Mouse (Mus musculus) embryonic facial prominence, embryonic 10.5 days (tissue): ENCODE results near the gene Pik3c2a. TPM values are rescaled to one million over a fixed set of nuclear protein-coding genes. Genes with fewer than 3 reads are reported as not detected.
"Not testable (repeated sequence)": the region's sequence is repeated elsewhere in the genome, so short reads cannot be mapped to it uniquely, and the experiment has no call there.

Experiments used
- DNase-seq: peaks from one replicate; pipeline ENCODE4 v3.0.0-alpha.2; 2017; ENCODE audit warnings: low spot score
- H3K27ac ChIP-seq: fragments of 300-500 bp; sonication (generic); replicated peaks from 2 replicates; pipeline ENCODE4 v1.5.1; 2016; ENCODE audit warnings: mild to moderate bottlenecking
- H3K27me3 ChIP-seq: fragments of 300-500 bp; sonication (generic); replicated peaks from 2 replicates; pipeline ENCODE4 v1.6.1; 2016; ENCODE audit warnings: low read depth, mild to moderate bottlenecking; ENCODE audit not compliant: poor library complexity, severe bottlenecking
- H3K36me3 ChIP-seq: fragments of 300-500 bp; sonication (generic); replicated peaks from 2 replicates; pipeline ENCODE4 v1.6.1; 2016; ENCODE audit warnings: mild to moderate bottlenecking, moderate library complexity
- H3K4me1 ChIP-seq: fragments of 300-500 bp; sonication (generic); 2 replicates; pipeline ENCODE4 v1.6.1; 2016
- H3K4me3 ChIP-seq: fragments of 300-500 bp; sonication (generic); 2 replicates; pipeline ENCODE4 v1.5.1; 2016; ENCODE audit warnings: mild to moderate bottlenecking, moderate library complexity
- H3K9me3 ChIP-seq: fragments of 300-500 bp; sonication (generic); 2 replicates; pipeline ENCODE4 v1.6.1; 2016; ENCODE audit warnings: mild to moderate bottlenecking
- WGBS: fragments of 180-500 bp; shearing (Covaris S2); methylation state at CpG from one replicate; pipeline ENCODE4 v1.1.7; 2016; 5-methylcytosine and 5-hydroxymethylcytosine counted together
- polyA plus RNA-seq: library from polyadenylated mRNA; unstranded; fragments of >200 nt; fragmentation: Nextera tagmentation; extraction: Ambion mirVana; gene quantifications from 2 replicates; pipeline ENCODE4 v1.2.1, GENCODE M21; 2016

The Pik3c2a gene
- polyA plus RNA-seq, 1 experiment from 2014 or later, result 32.8 TPM

DNA sequence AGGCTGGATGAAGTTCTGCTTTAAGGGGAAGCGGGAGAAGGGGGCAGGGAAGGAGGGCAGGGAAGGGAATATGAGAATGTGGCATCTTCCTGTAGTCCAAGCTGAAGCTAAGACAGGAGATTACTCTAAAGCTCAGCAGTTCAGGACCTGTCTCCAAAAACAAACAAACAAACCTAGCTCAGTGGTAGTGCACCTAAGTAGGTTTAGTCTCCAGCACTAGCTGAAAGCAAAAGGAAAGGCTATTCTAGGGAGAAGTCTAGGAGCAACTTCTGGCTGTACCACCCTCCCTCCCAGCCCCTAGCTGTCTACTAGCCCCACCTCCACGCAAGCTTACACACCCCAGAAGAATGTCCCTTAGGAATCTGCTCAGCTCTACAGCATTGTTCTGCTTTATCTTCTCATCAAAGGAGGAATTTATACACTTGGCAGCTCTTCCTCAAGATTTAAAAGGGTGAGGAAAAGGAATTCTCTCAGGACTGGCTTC is 1.1 kb upstream of the Pik3c2a start:
- DNase-seq, result peak; percentile 42
- peak overlapping the region; percentile 86 for H3K4me3 ChIP-seq
- peak overlapping the region; percentile 95; the same call in 1 of the 2 replicates for H3K27ac ChIP-seq
- no peaks in the 10 kb centered on the region for H3K27me3 ChIP-seq
- peaks cover 31% of the 10 kb centered on the region for H3K4me1 ChIP-seq
- no peaks in the 10 kb centered on the region for H3K36me3 ChIP-seq
- 3% methylated on average over 2 of the region's 2 CpGs for WGBS
- H3K9me3 ChIP-seq, result no peaks in the 10 kb centered on the region

- no peaks in the 10 kb centered on the region for H3K9me3 ChIP-seq
- H3K36me3 ChIP-seq, result peaks cover under 1% of the 10 kb centered on the region
- DNase-seq, result no peak
- WGBS, result 1% methylated on average over 38 of the region's 38 CpGs
- peaks cover 31% of the 10 kb centered on the region for H3K4me1 ChIP-seq
- peak overlapping the region; percentile 95 for H3K27ac ChIP-seq
- peak overlapping the region; percentile 86 for H3K4me3 ChIP-seq
- H3K27me3 ChIP-seq, result no peaks in the 10 kb centered on the region
These were observed 562 bp upstream of the Pik3c2a start for GRCm38 (mm10) chr7:116443697-116444325.

GRCm38 (mm10) chr7:116442226-116442625 is 1.0 kb downstream of the Pik3c2a start:
- peak overlapping the region; percentile 86 for H3K4me3 ChIP-seq
- peaks cover 14% of the 10 kb centered on the region for H3K36me3 ChIP-seq
- H3K4me1 ChIP-seq, result peaks cover 31% of the 10 kb centered on the region
- peak; percentile 25 for DNase-seq
- H3K9me3 ChIP-seq, result no peaks in the 10 kb centered on the region
- 6% methylated on average over 7 of the region's 7 CpGs for WGBS
- peak overlapping the region; percentile 95; the same call in 1 of the 2 replicates for H3K27ac ChIP-seq
- no peaks in the 10 kb centered on the region for H3K27me3 ChIP-seq

DNA sequence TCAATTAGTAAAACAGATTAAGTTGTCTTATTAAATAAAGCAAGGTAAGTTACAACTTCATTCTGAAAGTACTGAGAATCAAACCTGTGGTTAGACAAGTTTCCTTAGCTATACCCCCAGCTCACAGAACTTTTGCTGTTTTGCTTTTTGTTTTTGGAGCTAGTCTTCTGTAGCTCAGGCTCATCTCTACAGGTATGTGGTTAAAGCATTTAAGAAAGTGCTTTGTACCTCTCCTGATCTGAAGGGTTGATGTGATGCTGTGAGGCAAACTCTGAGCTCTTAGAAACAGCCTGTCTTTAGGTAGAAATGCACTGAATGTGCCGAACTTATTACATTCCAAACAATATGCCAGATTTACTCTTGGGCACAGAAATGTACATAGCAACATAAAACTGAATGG is 1.9 kb downstream of the Pik3c2a start:
- Histone ChIP-seq H3K36me3 (peaks cover 14% of the 10 kb centered on the region), H3K9me3 (no peaks in the 10 kb centered on the region), H3K27ac (no peak overlapping the region), H3K27me3 (no peaks in the 10 kb centered on the region), H3K4me3 (peak overlapping the region; percentile 86; the same call in 1 of the 2 replicates), H3K4me1 (peaks cover 31% of the 10 kb centered on the region)
- WGBS, result 88% methylated on average over 1 of the region's 1 CpGs
- DNase-seq, result no peak

GRCm38 (mm10) chr7:116431661-116432060 is 11.6 kb downstream of the Pik3c2a start:
- Histone ChIP-seq H3K9me3 (no peaks in the 10 kb centered on the region), H3K4me3 (no peak overlapping the region), H3K36me3 (peaks cover 9% of the 10 kb centered on the region; the same call in 1 of the 2 replicates), H3K4me1 (no peaks in the 10 kb centered on the region), H3K27me3 (no peaks in the 10 kb centered on the region), H3K27ac (no peak overlapping the region)
- no peak for DNase-seq
- 90% methylated on average over 3 of the region's 3 CpGs for WGBS

DNA sequence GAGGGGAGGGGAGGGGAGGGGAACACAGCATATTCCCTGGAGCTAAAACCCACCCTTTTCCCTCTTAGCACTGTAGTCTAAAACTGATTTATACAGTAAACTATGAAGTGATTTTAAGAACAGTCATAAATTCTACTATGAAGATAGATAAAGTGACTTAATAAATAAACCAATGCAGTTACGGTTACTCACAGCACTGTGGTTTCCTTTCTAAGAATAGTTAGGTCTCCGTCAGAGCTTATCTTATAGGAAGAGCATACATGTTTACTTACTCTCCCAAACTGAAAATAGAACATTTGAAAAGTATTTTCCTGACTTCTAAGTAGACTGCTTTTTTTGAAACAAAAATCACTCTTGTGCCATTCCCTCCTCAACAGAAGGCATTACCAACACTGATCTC is 12.3 kb downstream of the Pik3c2a start:
- no peaks in the 10 kb centered on the region for H3K27me3 ChIP-seq
- no peak for DNase-seq
- H3K4me1 ChIP-seq, result no peaks in the 10 kb centered on the region
- no peak overlapping the region for H3K4me3 ChIP-seq
- H3K27ac ChIP-seq, result no peak overlapping the region
- WGBS, result 91% methylated on average over 2 of the region's 2 CpGs
- no peaks in the 10 kb centered on the region for H3K9me3 ChIP-seq
- H3K36me3 ChIP-seq, result peaks cover 9% of the 10 kb centered on the region; the same call in 1 of the 2 replicates

DNA sequence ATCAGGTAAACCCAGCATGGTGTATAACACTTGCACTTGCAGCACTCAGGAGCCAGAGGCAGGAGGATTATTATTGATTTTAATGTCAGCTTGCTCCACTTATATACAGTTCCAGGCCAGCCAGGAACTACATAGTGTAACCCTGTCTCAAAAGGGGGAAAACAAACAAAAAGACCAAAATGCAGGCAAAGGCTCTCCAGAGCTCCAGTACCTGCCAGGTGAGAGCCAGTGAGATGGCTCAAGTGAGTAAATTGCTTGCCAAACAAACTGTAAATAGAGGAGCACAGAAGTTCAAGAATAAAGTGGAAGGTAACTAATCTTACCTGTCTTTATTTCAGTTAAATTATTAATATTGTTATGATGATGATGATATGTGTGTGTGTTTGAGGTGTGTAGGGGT is 16.0 kb downstream of the Pik3c2a start:
- no peak overlapping the region for H3K27ac ChIP-seq
- no peaks in the 10 kb centered on the region for H3K9me3 ChIP-seq
- no peaks in the 10 kb centered on the region for H3K4me1 ChIP-seq
- no peak overlapping the region for H3K4me3 ChIP-seq
- peaks cover 6% of the 10 kb centered on the region; the same call in 1 of the 2 replicates for H3K36me3 ChIP-seq
- no peaks in the 10 kb centered on the region for H3K27me3 ChIP-seq
- DNase-seq, result no peak

DNA sequence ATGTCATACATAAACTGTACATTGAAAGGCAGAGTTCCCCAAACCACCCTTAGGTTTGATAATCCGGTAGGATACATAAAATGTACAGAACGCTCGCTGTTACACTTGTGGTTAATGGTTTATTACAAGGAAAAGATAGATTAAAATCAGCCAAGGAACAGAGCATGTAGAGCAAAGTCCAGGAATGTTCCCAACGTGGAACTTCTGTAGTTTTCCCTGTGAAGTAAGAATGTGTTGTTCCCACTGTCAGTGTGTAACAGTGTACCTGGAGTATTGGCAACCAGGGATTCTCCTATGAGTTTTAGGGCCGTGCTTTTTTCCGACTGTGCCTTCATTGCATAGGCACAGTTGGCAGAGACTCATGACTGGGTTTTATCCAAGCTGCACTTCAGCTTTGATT is 17.5 kb downstream of the Pik3c2a start:
- Histone ChIP-seq H3K27me3 (no peaks in the 10 kb centered on the region), H3K4me3 (no peak overlapping the region), H3K4me1 (no peaks in the 10 kb centered on the region), H3K9me3 (no peaks in the 10 kb centered on the region), H3K27ac (no peak overlapping the region), H3K36me3 (peaks cover 6% of the 10 kb centered on the region; the same call in 1 of the 2 replicates)
- DNase-seq, result no peak
- WGBS, result 92% methylated on average over 6 of the region's 6 CpGs

DNA sequence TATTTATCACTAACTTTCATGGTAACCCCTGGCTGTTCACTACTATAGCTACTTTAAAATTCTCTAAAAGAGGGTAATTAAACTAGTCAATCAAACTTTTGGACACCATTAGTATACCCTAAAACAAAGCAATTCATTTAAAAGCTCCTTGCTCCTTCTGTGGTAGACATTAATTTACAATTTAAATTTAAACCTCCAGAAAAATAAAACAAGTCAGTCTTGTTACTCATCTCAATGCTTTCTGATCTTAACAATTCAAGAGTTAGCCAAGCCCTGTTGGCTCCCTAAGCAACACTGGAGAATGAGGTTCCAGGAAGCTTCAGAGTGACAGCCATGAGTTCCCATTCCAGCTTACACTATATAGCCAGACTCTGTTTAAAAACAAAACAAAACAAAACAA is 22.2 kb downstream of the Pik3c2a start:
- no peak overlapping the region for H3K27ac ChIP-seq
- H3K9me3 ChIP-seq, result no peaks in the 10 kb centered on the region
- no peak overlapping the region for H3K4me3 ChIP-seq
- peaks cover 26% of the 10 kb centered on the region for H3K36me3 ChIP-seq
- no peaks in the 10 kb centered on the region for H3K27me3 ChIP-seq
- DNase-seq, result no peak
- no peaks in the 10 kb centered on the region for H3K4me1 ChIP-seq

DNA sequence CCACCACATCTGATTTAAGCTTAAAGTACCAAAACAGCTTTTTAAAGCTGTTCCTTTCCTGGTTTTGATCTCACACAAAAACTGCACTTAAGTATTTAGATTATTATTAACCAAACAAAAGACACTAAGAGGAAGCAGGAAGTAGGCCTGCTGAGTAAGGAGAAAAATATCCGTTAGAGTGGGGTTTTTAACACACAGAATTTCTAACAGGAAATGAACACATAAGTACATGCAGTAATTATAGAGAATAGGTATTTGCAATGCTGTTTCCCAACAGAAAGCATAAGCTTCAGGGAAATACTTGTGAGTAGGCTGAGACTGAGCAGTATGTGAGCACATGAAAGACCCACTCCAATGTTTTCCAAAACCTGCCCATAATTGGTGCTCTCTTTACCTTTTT is 33.8 kb downstream of the Pik3c2a start:
- WGBS, result 48% methylated on average over 1 of the region's 1 CpGs
- Histone ChIP-seq H3K27ac (no peak overlapping the region), H3K36me3 (peaks cover 8% of the 10 kb centered on the region), H3K27me3 (no peaks in the 10 kb centered on the region), H3K9me3 (no peaks in the 10 kb centered on the region), H3K4me3 (no peak overlapping the region), H3K4me1 (no peaks in the 10 kb centered on the region)
- no peak for DNase-seq

- no peaks in the 10 kb centered on the region for H3K4me1 ChIP-seq
- H3K9me3 ChIP-seq, result no peaks in the 10 kb centered on the region
- no peaks in the 10 kb centered on the region for H3K27me3 ChIP-seq
- H3K4me3 ChIP-seq, result no peak overlapping the region
- no peak overlapping the region for H3K27ac ChIP-seq
- H3K36me3 ChIP-seq, result peaks cover 21% of the 10 kb centered on the region
- DNase-seq, result no peak
- WGBS, result 92% methylated on average over 3 of the region's 3 CpGs
These were observed 50.9 kb downstream of the Pik3c2a start for GRCm38 (mm10) chr7:116392329-116392728.

GRCm38 (mm10) chr7:116387389-116387788 is 55.9 kb downstream of the Pik3c2a start:
- DNase-seq, H3K27ac ChIP-seq, H3K4me3 ChIP-seq, H3K9me3 ChIP-seq, H3K27me3 ChIP-seq, H3K4me1 ChIP-seq: not testable (repeated sequence)
- WGBS, result 93% methylated on average over 2 of the region's 2 CpGs
- H3K36me3 ChIP-seq, result peaks cover 46% of the 10 kb centered on the region

GRCm38 (mm10) chr7:116379181-116379580 is 64.1 kb downstream of the Pik3c2a start:
- H3K9me3 ChIP-seq, result not testable (repeated sequence)

More at GRCm38 (mm10) chr7:116379181-116379580, 64.1 kb downstream of the Pik3c2a start:
- peaks cover 64% of the 10 kb centered on the region for H3K36me3 ChIP-seq
- not testable (repeated sequence) for H3K27me3 ChIP-seq, H3K4me3 ChIP-seq, H3K27ac ChIP-seq, DNase-seq, H3K4me1 ChIP-seq
- 91% methylated on average over 6 of the region's 6 CpGs for WGBS
